Mouse (Mus musculus): Measurements from ENCODE around the gene Rps9. TPM values are rescaled to one million over a fixed set of nuclear protein-coding genes. Genes with fewer than 3 reads are reported as not detected.

Rps9 gene
- total and polyA plus RNA-seq, 3 experiments, result 2,959 to 5,555 (median 4,060) TPM

Other genes with a start within 250 kb of the Rps9 start
- not detected in 2 replicates for gene Tarm1, start 201.4 kb upstream of the Rps9 start, total RNA-seq (2012; rRNA removed)
- gene Tarm1, start 201.4 kb upstream of the Rps9 start, total RNA-seq (2014; rRNA removed), result not detected in 2 replicates
- 0.44 and 1.3 TPM in 2 replicates for gene Tarm1, start 201.4 kb upstream of the Rps9 start, polyA plus RNA-seq (2012; ENCODE audit: insufficient read length, low read depth)
- not detected in 2 replicates for gene Oscar, start 87.8 kb upstream of the Rps9 start, total RNA-seq (2012; rRNA removed)
- not detected in 2 replicates for gene Oscar, start 87.8 kb upstream of the Rps9 start, total RNA-seq (2014; rRNA removed)
- 0.39 and 0.45 TPM in 2 replicates for gene Oscar, start 87.8 kb upstream of the Rps9 start, polyA plus RNA-seq (2012; ENCODE audit: insufficient read length, low read depth)
- gene Ndufa3, start 86.6 kb upstream of the Rps9 start, total RNA-seq (2012; rRNA removed), result 261 and 292 TPM in 2 replicates
- gene Ndufa3, start 86.6 kb upstream of the Rps9 start, total RNA-seq (2014; rRNA removed), result 50.6 and 58.9 TPM in 2 replicates
- gene Ndufa3, start 86.6 kb upstream of the Rps9 start, polyA plus RNA-seq (2012; ENCODE audit: insufficient read length, low read depth), result 297 and 307 TPM in 2 replicates
- 28.8 and 33.2 TPM in 2 replicates for gene Tfpt, start 74.1 kb upstream of the Rps9 start, total RNA-seq (2012; rRNA removed)
- 15.1 and 15.9 TPM in 2 replicates for gene Tfpt, start 74.1 kb upstream of the Rps9 start, total RNA-seq (2014; rRNA removed)
- gene Tfpt, start 74.1 kb upstream of the Rps9 start, polyA plus RNA-seq (2012; ENCODE audit: insufficient read length, low read depth), result 38.6 and 44.0 TPM in 2 replicates
- 99.2 and 125 TPM in 2 replicates for gene Prpf31, start 74.0 kb upstream of the Rps9 start, total RNA-seq (2012; rRNA removed)
- gene Prpf31, start 74.0 kb upstream of the Rps9 start, total RNA-seq (2014; rRNA removed), result 117 and 119 TPM in 2 replicates
- 171 and 204 TPM in 2 replicates for gene Prpf31, start 74.0 kb upstream of the Rps9 start, polyA plus RNA-seq (2012; ENCODE audit: insufficient read length, low read depth)
- 20.9 and 21.1 TPM in 2 replicates for gene Cnot3, start 58.7 kb upstream of the Rps9 start, total RNA-seq (2012; rRNA removed)
- gene Cnot3, start 58.7 kb upstream of the Rps9 start, total RNA-seq (2014; rRNA removed), result 5.8 and 10.5 TPM in 2 replicates
- gene Cnot3, start 58.7 kb upstream of the Rps9 start, polyA plus RNA-seq (2012; ENCODE audit: insufficient read length, low read depth), result 68.3 and 76.9 TPM in 2 replicates
- gene Leng1, start 38.2 kb upstream of the Rps9 start, total RNA-seq (2012; rRNA removed), result 6.7 and 8.1 TPM in 2 replicates
- gene Leng1, start 38.2 kb upstream of the Rps9 start, total RNA-seq (2014; rRNA removed), result 5.4 and 5.8 TPM in 2 replicates
- gene Leng1, start 38.2 kb upstream of the Rps9 start, polyA plus RNA-seq (2012; ENCODE audit: insufficient read length, low read depth), result 8.5 and 9.9 TPM in 2 replicates
- 1.8 and 1.9 TPM in 2 replicates for gene Tmc4, start 26.4 kb upstream of the Rps9 start, total RNA-seq (2012; rRNA removed)
- gene Tmc4, start 26.4 kb upstream of the Rps9 start, total RNA-seq (2014; rRNA removed), result 0.56 and 1.9 TPM in 2 replicates
- 4.0 and 4.6 TPM in 2 replicates for gene Tmc4, start 26.4 kb upstream of the Rps9 start, polyA plus RNA-seq (2012; ENCODE audit: insufficient read length, low read depth)
- 39.0 and 40.2 TPM in 2 replicates for gene Tsen34, start 11.1 kb upstream of the Rps9 start, total RNA-seq (2012; rRNA removed)
- 26.9 and 34.8 TPM in 2 replicates for gene Tsen34, start 11.1 kb upstream of the Rps9 start, total RNA-seq (2014; rRNA removed)
- gene Tsen34, start 11.1 kb upstream of the Rps9 start, polyA plus RNA-seq (2012; ENCODE audit: insufficient read length, low read depth), result 23.1 and 24.3 TPM in 2 replicates
- 21.7 and 22.3 TPM in 2 replicates for gene Mboat7, start 10.5 kb upstream of the Rps9 start, total RNA-seq (2012; rRNA removed)
- 18.4 and 19.4 TPM in 2 replicates for gene Mboat7, start 10.5 kb upstream of the Rps9 start, total RNA-seq (2014; rRNA removed)
- 36.4 and 41.2 TPM in 2 replicates for gene Mboat7, start 10.5 kb upstream of the Rps9 start, polyA plus RNA-seq (2012; ENCODE audit: insufficient read length, low read depth)
- gene Pirb, start 16.4 kb downstream of the Rps9 start, total RNA-seq (2012; rRNA removed), result 1.7 and 2.8 TPM in 2 replicates
- 4.2 and 5.0 TPM in 2 replicates for gene Pirb, start 16.4 kb downstream of the Rps9 start, total RNA-seq (2014; rRNA removed)
- gene Pirb, start 16.4 kb downstream of the Rps9 start, polyA plus RNA-seq (2012; ENCODE audit: insufficient read length, low read depth), result 9.0 and 10.7 TPM in 2 replicates
- 0.08 and 0.13 TPM in 2 replicates for gene Gm15448, start 121.7 kb downstream of the Rps9 start, total RNA-seq (2012; rRNA removed)
- 0.30 and 0.54 TPM in 2 replicates for gene Gm15448, start 121.7 kb downstream of the Rps9 start, total RNA-seq (2014; rRNA removed)
- 0.65 and 0.84 TPM in 2 replicates for gene Gm15448, start 121.7 kb downstream of the Rps9 start, polyA plus RNA-seq (2012; ENCODE audit: insufficient read length, low read depth)
- 2.3 and 2.6 TPM in 2 replicates for gene Pira2, start 141.1 kb downstream of the Rps9 start, total RNA-seq (2012; rRNA removed)
- 8.0 and 9.5 TPM in 2 replicates for gene Pira2, start 141.1 kb downstream of the Rps9 start, total RNA-seq (2014; rRNA removed)
- gene Pira2, start 141.1 kb downstream of the Rps9 start, polyA plus RNA-seq (2012; ENCODE audit: insufficient read length, low read depth), result 9.6 and 10.9 TPM in 2 replicates
- gene Gm14548, start 194.1 kb downstream of the Rps9 start, total RNA-seq (2012; rRNA removed), result 0.21 and 0.46 TPM in 2 replicates
- gene Gm14548, start 194.1 kb downstream of the Rps9 start, total RNA-seq (2014; rRNA removed), result 2.1 and 2.4 TPM in 2 replicates
- gene Gm14548, start 194.1 kb downstream of the Rps9 start, polyA plus RNA-seq (2012; ENCODE audit: insufficient read length, low read depth), result 3.2 and 4.5 TPM in 2 replicates
- 0.08 TPM in 1 of 2 replicates, not detected in the other for gene Lilra6, start 211.5 kb downstream of the Rps9 start, total RNA-seq (2012; rRNA removed)
- gene Lilra6, start 211.5 kb downstream of the Rps9 start, total RNA-seq (2014; rRNA removed), result 0.26 and 0.53 TPM in 2 replicates
- gene Lilra6, start 211.5 kb downstream of the Rps9 start, polyA plus RNA-seq (2012; ENCODE audit: insufficient read length, low read depth), result 0.48 and 1.0 TPM in 2 replicates

Data from CH12.LX (cell line).